Mouse (Mus musculus): Measurements from ENCODE around the gene Slc30a2.
"Not testable (repeated sequence)": the region's sequence is repeated elsewhere in the genome, so short reads cannot be mapped to it uniquely, and the experiment has no call there.

Slc30a2 gene

GRCm38 (mm10) chr4:134359649-134360048, 16.7 kb downstream of the Slc30a2 start:
- no peak for DNase-seq

GRCm38 (mm10) chr4:134361215-134361614, 18.2 kb downstream of the Slc30a2 start:
- DNase-seq: no peak

DNA sequence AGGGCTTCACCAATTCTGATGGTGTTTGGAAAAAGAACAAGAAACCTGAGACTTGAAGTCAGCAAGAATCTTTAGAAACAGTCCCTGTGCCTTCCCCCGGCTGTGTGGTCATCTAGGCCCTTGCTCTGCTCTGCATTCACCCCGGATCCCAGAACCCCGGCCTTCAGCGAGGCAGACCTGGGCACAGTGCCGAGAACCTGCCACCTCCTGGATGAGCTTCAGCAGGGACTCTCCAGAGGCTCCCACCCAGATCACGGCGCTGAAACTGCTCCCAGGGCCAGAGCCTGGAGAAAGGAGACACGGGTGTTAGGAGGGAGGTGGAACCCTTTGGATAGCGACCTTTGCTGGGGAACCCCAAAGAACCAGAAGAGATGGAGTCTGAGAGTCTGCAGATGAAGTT, 19.1 kb downstream of the Slc30a2 start:
- peak; percentile 38 to 60 for DNase-seq

GRCm38 (mm10) chr4:134362586-134362985, 19.6 kb downstream of the Slc30a2 start:
- DNase-seq: no peak

DNA sequence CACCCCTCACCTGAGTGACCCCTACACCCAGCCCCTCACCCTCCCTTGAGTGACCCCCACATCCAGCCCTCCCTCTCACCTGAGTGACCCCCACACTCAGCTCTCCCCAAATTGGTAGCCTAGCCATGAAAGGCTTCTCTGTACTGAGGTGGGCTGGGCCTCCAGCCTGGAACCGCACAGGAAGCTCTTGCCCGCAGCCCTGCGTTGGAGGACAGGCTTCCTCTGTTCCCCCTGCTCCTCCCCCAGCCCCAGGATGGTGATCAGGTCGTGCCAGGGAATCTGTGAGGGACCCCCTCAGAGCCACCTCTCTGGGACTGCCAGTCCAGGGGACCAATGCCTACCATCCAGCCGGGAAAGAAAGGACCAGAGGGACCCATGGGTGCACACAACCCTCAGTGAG, 22.3 kb downstream of the Slc30a2 start:
- DNase-seq: no peak

DNA sequence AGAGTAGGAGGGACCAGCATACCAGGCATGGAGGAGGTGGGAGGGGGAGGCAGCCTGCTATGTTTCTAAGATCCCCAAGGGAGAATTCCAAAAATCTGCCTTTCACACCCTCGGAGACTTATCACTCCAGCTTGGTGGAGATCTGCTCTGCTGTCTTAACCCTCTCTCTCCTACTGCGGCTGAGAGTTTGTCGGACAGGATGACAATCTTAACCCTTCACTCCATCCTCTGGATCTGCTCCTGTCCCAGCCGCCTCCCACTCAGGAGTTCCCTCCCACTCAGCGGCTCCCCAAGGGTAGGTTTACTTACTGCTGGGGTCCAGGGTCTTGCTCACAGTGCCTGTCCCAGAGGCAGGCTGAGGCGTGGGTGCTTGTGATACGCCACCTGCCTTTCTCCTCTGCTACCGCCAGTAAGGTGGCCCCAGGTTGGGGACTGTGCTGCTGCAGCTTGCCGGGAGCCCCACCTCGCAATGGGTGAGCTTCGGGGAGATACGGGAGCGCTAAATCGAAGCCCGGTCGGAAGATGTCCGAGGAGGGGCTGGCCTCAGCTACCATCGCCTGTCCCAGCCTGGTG, 27.8 kb downstream of the Slc30a2 start:
- DNase-seq: no peak

- DNase-seq: peak; percentile 28 to 37
Observed at GRCm38 (mm10) chr4:134371316-134371855, 28.4 kb downstream of the Slc30a2 start.

- peak; percentile 90 to 91 for DNase-seq
Observed at GRCm38 (mm10) chr4:134372294-134372747, 29.3 kb downstream of the Slc30a2 start.

- peak; percentile 32 to 35 for DNase-seq
Observed at GRCm38 (mm10) chr4:134373295-134373694, 30.3 kb downstream of the Slc30a2 start.

- no peak for DNase-seq
Observed at GRCm38 (mm10) chr4:134374306-134374705, 31.3 kb downstream of the Slc30a2 start.

DNA sequence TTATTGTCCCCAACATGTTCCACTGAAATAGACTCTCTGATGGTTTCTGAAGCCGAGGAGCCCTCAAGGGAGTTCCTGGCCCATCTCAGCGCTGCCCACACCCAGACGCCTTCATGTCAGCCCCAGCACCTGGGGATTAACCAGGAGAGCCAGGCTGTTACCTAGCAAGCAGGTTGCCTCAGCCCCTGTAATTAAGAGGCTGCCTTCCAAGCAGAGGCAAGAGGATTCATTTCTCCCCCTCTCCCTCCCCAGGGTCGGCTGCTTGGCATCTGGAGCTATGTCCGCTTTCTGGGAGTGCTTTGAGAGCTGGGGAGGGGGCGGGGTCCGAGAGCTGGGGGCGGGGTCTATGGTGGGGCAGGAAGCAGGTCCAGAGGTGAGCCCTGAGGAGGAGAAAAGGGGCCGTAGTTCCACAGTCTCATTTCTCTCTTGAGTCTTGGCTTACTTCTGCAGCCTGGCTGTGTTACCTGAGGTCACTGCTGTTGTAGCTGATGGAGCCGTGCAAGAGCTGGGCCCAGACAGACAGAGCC, 35.2 kb downstream of the Slc30a2 start:
- no peak for DNase-seq

DNA sequence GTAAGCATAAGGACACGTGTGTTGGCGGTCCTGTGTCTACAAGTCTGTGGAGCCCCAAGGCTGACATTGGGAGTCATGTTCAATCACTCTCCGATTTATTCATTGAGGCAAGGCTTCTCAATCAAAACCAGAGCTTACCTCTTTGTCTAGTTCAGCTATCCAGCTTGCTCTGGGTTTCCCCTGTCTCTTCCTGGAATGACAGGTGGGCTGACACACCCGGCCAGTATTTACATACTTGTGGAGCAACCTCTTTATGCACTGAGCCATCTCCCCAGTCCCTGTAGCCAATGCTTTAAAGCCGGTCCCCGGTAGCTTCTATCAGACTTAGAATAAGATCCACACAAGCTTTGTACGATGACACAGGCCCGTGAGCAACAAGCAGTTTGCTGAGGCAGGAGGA, 36.5 kb downstream of the Slc30a2 start:
- DNase-seq: no peak

DNA sequence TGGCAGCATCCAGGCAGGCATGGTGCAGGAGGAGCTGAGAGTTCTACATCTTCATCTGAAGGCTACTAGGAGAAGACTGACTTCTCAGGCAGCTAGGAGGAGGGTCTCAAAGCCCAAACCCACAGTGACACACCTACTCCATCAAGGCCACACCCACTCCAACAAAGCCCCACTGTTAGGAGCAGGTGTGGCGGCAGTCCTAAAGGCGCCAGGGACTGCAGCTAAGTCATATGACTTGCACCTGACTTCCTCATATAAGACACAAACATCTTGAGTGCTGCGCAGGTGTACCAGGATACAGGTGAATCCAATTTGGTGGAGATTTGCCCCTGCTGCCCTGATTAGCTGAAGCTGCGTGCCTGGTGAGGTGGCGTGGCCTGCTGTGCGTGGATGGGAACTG, 40.8 kb downstream of the Slc30a2 start, which contains the start of gene Extl1:
TSS of gene Extl1 (minus strand) at position 101 of the 400 bp plus-strand sequence.
- DNase-seq: not testable (repeated sequence)

- DNase-seq: no peak
Observed at GRCm38 (mm10) chr4:134387268-134387667, 44.3 kb downstream of the Slc30a2 start.

DNA sequence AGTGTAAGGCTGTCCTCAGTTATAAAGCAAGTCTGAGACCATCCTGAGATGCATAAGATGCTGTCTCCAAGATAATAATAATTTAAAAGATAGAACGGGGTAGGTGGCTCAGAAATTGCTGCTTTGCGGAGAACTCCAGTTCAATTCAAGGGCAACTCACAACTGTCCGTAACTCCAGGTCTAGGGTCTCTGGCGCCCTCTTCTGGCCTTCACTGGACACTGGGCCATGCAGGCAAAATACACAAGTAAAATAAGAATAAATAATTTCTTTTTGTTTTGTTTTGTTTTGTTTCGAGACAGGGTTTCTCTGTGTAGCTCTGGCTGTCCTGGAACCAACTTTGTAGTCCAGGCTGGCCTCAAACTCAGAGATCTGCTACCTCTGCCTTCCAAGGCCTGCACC, 45.4 kb downstream of the Slc30a2 start:
- peak; percentile 83 to 87 for DNase-seq

DNA sequence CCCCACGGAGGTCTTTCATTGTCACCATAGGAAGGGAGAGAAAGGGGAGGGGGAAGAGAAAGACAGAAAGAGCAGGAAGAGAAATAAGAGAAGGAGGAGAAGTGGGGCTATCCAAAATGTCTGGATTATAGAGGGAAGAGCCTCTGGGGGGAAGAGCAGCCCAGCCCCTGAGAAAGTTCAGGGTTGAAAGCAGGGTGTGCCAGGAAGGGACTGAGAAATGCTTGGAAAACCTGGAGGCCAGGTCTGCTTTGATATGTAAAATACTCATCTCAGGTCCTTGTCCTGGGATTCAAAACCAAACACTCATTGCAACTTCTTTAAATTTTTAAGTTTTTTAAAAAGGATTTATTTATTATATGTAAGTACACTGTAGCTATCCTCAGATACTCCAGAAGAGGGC, 48.7 kb downstream of the Slc30a2 start:
- no peak for DNase-seq

- DNase-seq: no peak
Observed at GRCm38 (mm10) chr4:134392595-134392994, 49.6 kb downstream of the Slc30a2 start.

- peak; percentile 56 to 60 for DNase-seq
Observed at GRCm38 (mm10) chr4:134393026-134393425, 50.0 kb downstream of the Slc30a2 start.

DNA sequence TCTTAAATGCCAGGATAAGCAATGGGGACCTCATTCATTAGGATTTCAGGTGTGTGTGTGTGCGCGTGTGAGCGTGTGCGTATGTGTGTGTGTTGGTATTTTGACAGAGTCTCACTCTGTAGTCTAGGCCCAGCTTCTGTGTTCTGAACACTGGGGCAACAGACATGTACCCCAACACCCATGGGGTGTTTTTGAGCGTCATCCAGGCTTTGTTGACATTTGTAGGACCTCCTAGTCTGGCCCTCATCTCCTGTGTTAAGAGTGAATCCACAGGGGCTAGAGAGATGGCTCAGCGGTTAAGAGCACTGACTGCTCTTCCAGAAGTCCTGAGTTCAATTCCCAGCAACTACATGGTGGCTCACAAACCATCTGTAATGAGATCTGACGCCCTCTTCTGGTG, 52.2 kb downstream of the Slc30a2 start:
- DNase-seq: peak in 1 of 2 experiments; percentile 41

- peak; percentile 97 to 98 for DNase-seq
Observed at GRCm38 (mm10) chr4:134395977-134396825, 53.2 kb downstream of the Slc30a2 start, which contains the start of gene Pafah2. Pafah2 (plus strand) TSS chr4:134396320.

GRCm38 (mm10) chr4:134397121-134397520, 54.1 kb downstream of the Slc30a2 start:
- DNase-seq: peak; percentile 79 to 85

DNA sequence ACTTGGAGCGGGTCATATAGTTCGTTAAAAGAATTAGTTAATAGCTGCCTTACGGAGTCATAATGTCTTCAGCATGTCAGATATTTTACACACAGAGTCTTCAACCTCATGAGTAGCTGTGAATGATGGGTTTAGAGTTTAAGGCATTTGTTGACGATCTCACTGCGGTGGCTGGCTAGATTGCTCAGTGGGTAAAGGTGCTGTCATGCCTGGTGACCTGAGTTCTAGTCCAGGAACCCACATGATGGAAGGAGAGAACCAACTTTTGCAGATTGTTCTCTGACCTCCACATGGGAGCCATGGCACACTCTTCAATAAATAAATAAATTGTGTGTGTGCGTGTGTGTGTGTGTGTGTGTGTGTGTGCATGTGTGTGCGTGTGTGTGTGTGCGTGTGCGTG, 54.8 kb downstream of the Slc30a2 start:
- DNase-seq: no peak

GRCm38 (mm10) chr4:134400206-134400605, 57.2 kb downstream of the Slc30a2 start:
- no peak for DNase-seq
